Mouse (Mus musculus) CH12.LX (cell line): ENCODE results near the gene Arhgef38.

ENCODE experiments used
- EP300 ChIP-seq: IDR thresholded peaks from 2 replicates; pipeline ENCODE4 v1.6.1; 2011; ENCODE audit warnings: low read length, improper control_type of control experiment
- MAX ChIP-seq: IDR thresholded peaks from 2 replicates; pipeline ENCODE4 v1.6.1; 2011; ENCODE audit warnings: low read length, improper control_type of control experiment
- SMC3 ChIP-seq: IDR thresholded peaks from 2 replicates; pipeline ENCODE4 v1.6.1; 2011; ENCODE audit warnings: low read depth, low read length, improper control_type of control experiment

- TF ChIP-seq EP300 (no peak), SMC3 (no peak), MAX (no peak)
Measured at GRCm38 (mm10) chr3:133229594-133229993, 5.2 kb downstream of the Arhgef38 start.
